In genomic region chr13:74144120-74144884, GRCm38 (mm10) we compare ENCODE assay signal across 27 mouse cellular contexts. TPM values are rescaled to one million over a fixed set of nuclear protein-coding genes. Genes with fewer than 3 reads are reported as not detected.
DNase-seq lines count a peak whose midpoint lies in the region; ATAC-seq and TF ChIP-seq lines count a peak whose summit lies in the region.
"Had no signal": no experiment of that assay in that cellular context is flagged by ENCODE, and none has a peak within 500 bp of the region (broad histone marks: within the 10 kb centered on the region; RNA-seq: fewer than 3 reads in every experiment).

No protein-coding gene starts in this region.

- H3K4me1 ChIP-seq in heart, embryonic 10.5 days, result peaks cover 4% of the 10 kb centered on the region; the same call in 1 of the 2 replicates
- no peaks in the 10 kb centered on the region; the same call in 1 of the 2 replicates for H3K4me1 ChIP-seq in heart, adult 2 months (ENCODE audit: control insufficient read depth, insufficient read depth, low read length)
- H3K4me1 ChIP-seq in kidney, adult 2 months (ENCODE audit: control insufficient read depth, insufficient read depth, low read length), result peaks cover 53% of the 10 kb centered on the region
- H3K4me1 ChIP-seq in kidney, postnatal 0 days (replicated peaks; ENCODE audit: insufficient read depth, low read length), result no peaks in the 10 kb centered on the region
- H3K4me1 ChIP-seq in hindbrain, embryonic 11.5 days (replicated peaks; ENCODE audit: control insufficient read depth, insufficient read depth, low read length), result no peaks in the 10 kb centered on the region
- H3K4me1 ChIP-seq: forebrain, embryonic 15.5 days; intestine, embryonic 15.5 days; limb, embryonic 13.5 days; midbrain, embryonic 12.5 days; neural tube, embryonic 15.5 days had no signal

- H3K27ac ChIP-seq in heart, embryonic 10.5 days, result peak overlapping the region; percentile 36; the same call in 1 of the 2 replicates
- H3K27ac ChIP-seq in heart, adult 2 months, result no peak overlapping the region
- peak overlapping the region; percentile 98 for H3K27ac ChIP-seq in kidney, adult 2 months (ENCODE audit: insufficient read depth, low read depth, low read length)
- H3K27ac ChIP-seq in kidney, postnatal 0 days, result peak overlapping the region; percentile 67
- no peak overlapping the region for H3K27ac ChIP-seq in hindbrain, embryonic 11.5 days (ENCODE audit: low read depth, low read length)
- H3K27ac ChIP-seq: forebrain, embryonic 15.5 days; intestine, embryonic 15.5 days; limb, embryonic 13.5 days; liver, embryonic 12.5 days; midbrain, embryonic 12.5 days; neural tube, embryonic 15.5 days had no signal

- no peaks in the 10 kb centered on the region for H3K36me3 ChIP-seq in heart, embryonic 10.5 days
- no peaks in the 10 kb centered on the region for H3K36me3 ChIP-seq in heart, adult 2 months (ENCODE audit: control insufficient read depth, insufficient read depth, low read length)
- no peaks in the 10 kb centered on the region; the same call in 1 of the 2 replicates for H3K36me3 ChIP-seq in kidney, adult 2 months (ENCODE audit: control insufficient read depth, insufficient read depth, low read length)
- H3K36me3 ChIP-seq in kidney, postnatal 0 days (ENCODE audit: insufficient read depth, low read length), result no peaks in the 10 kb centered on the region
- no peaks in the 10 kb centered on the region for H3K36me3 ChIP-seq in splenic B cell, adult 2 months (ENCODE audit: control insufficient read depth, insufficient read depth, low read length, poor library complexity, severe bottlenecking)
- no peaks in the 10 kb centered on the region for H3K36me3 ChIP-seq in hindbrain, embryonic 11.5 days (ENCODE audit: control insufficient read depth, insufficient read depth, low read length)
- H3K36me3 ChIP-seq: forebrain, embryonic 15.5 days; intestine, embryonic 15.5 days; limb, embryonic 13.5 days; liver, embryonic 12.5 days; midbrain, embryonic 12.5 days; neural tube, embryonic 15.5 days had no signal

- intact Hi-C loops in heart, adult 2 months (cut with DNase I), result no loop called here

- H3K9ac ChIP-seq in heart, adult 2 months (ENCODE audit: low read depth, low read length), result no peak overlapping the region
- no peak overlapping the region for H3K9ac ChIP-seq in kidney, postnatal 0 days (ENCODE audit: low read depth, low read length)
- no peak overlapping the region for H3K9ac ChIP-seq in hindbrain, embryonic 11.5 days (ENCODE audit: low read depth, low read length)
- H3K9ac ChIP-seq: forebrain, embryonic 15.5 days; intestine, embryonic 15.5 days; limb, embryonic 13.5 days; liver, embryonic 12.5 days; midbrain, embryonic 12.5 days; neural tube, embryonic 15.5 days had no signal

- no peak for TF ChIP-seq POLR2A in heart, adult 2 months (IDR thresholded peaks at IDR 0.05; ENCODE audit: insufficient read depth, low read depth, low read length)
- TF ChIP-seq POLR2A in kidney, adult 2 months (IDR thresholded peaks at IDR 0.05; ENCODE audit: low read depth, low read length), result no peak

- no peak for TF ChIP-seq EP300 in heart, adult 2 months (IDR thresholded peaks at IDR 0.05; ENCODE audit: insufficient read depth, low read depth, low read length)

- H3K4me3 ChIP-seq in heart, embryonic 10.5 days, result no peak overlapping the region
- no peak overlapping the region for H3K4me3 ChIP-seq in heart, adult 2 months
- H3K4me3 ChIP-seq in kidney, adult 2 months (ENCODE audit: insufficient read depth, low read depth, low read length), result no peak overlapping the region
- H3K4me3 ChIP-seq in kidney, postnatal 0 days (replicated peaks; ENCODE audit: low read depth, low read length), result no peak overlapping the region
- H3K4me3 ChIP-seq in hindbrain, embryonic 11.5 days (ENCODE audit: low read depth, low read length), result no peak overlapping the region
- H3K4me3 ChIP-seq: forebrain, embryonic 15.5 days; intestine, embryonic 15.5 days; limb, embryonic 13.5 days; liver, embryonic 12.5 days; midbrain, embryonic 12.5 days; neural tube, embryonic 15.5 days had no signal

- no peak for DNase-seq in heart, embryonic 10.5 days (ENCODE audit: low spot score)
- no peak for DNase-seq in heart, adult 2 months
- peak; percentile 92 for DNase-seq in kidney, adult 2 months
- peak; percentile 47 for DNase-seq in kidney, postnatal 0 days (ENCODE audit: low spot score)
- DNase-seq in splenic B cell, adult 2 months (ENCODE audit: low read depth, low spot score), result peak; percentile 15
- DNase-seq in layer of hippocampus, adult 9-11 months, result no peak
- no peak for DNase-seq in hindbrain, embryonic 11.5 days (ENCODE audit: low spot score)
- DNase-seq in urinary bladder, postnatal 14 days (ENCODE audit: low spot score), result no peak
- DNase-seq: cerebellum, adult 11 months; cerebellum, adult 9-11 months; gastrocnemius, postnatal 14 days; heart, postnatal 4 days; lung, adult 2 months; lung, postnatal 14 days; right cerebral cortex, adult 18-20 months; right cerebral cortex, postnatal 4 days; thymus, adult 18-20 months; thymus, postnatal 36 days had no signal

- ATAC-seq in kidney, postnatal 0 days (replicated peaks; ENCODE audit: low FRiP score, low read depth), result peak; percentile 92
- no peak for ATAC-seq in hindbrain, embryonic 11.5 days (ENCODE audit: low FRiP score)
- ATAC-seq: forebrain, embryonic 15.5 days; hindbrain, embryonic 16.5 days; intestine, embryonic 15.5 days; liver, embryonic 12.5 days had no signal

- no peak overlapping the region for H3K4me2 ChIP-seq in kidney, postnatal 0 days (ENCODE audit: low read length)
- no peak overlapping the region for H3K4me2 ChIP-seq in hindbrain, embryonic 11.5 days (replicated peaks; ENCODE audit: low read depth, low read length)
- H3K4me2 ChIP-seq: forebrain, embryonic 15.5 days; intestine, embryonic 15.5 days; limb, embryonic 13.5 days; liver, embryonic 12.5 days; midbrain, embryonic 12.5 days; neural tube, embryonic 15.5 days had no signal

- no peaks in the 10 kb centered on the region for H3K79me2 ChIP-seq in heart, adult 2 months (replicated peaks; ENCODE audit: control insufficient read depth, insufficient read depth, low read length)

- 78% methylated on average over 7 of the region's 7 CpGs for WGBS in heart, embryonic 10.5 days
- WGBS in heart, adult 2 months, result 62% methylated on average over 7 of the region's 7 CpGs
- 27% methylated on average over 7 of the region's 7 CpGs for WGBS in kidney, adult 2 months
- 42% methylated on average over 7 of the region's 7 CpGs for WGBS in kidney, postnatal 0 days
- 83% methylated on average over 7 of the region's 7 CpGs for WGBS in hindbrain, embryonic 11.5 days

- H3K27me3 ChIP-seq in heart, embryonic 10.5 days (ENCODE audit: insufficient read depth, poor library complexity, severe bottlenecking), result no peaks in the 10 kb centered on the region
- H3K27me3 ChIP-seq in heart, adult 2 months (ENCODE audit: control insufficient read depth, insufficient read depth, low read length), result no peaks in the 10 kb centered on the region
- no peaks in the 10 kb centered on the region for H3K27me3 ChIP-seq in kidney, adult 2 months (replicated peaks; ENCODE audit: control insufficient read depth, insufficient read depth, low read length)
- no peaks in the 10 kb centered on the region for H3K27me3 ChIP-seq in kidney, postnatal 0 days (ENCODE audit: insufficient read depth, low read length)
- H3K27me3 ChIP-seq in splenic B cell, adult 2 months (ENCODE audit: control insufficient read depth, insufficient read depth, low read length, poor library complexity, severe bottlenecking), result no peaks in the 10 kb centered on the region
- no peaks in the 10 kb centered on the region for H3K27me3 ChIP-seq in hindbrain, embryonic 11.5 days (ENCODE audit: control insufficient read depth, insufficient read depth, low read length)
- H3K27me3 ChIP-seq: forebrain, embryonic 15.5 days; intestine, embryonic 15.5 days; limb, embryonic 13.5 days; liver, embryonic 12.5 days; midbrain, embryonic 12.5 days; neural tube, embryonic 15.5 days had no signal

- no peak for TF ChIP-seq CTCF in heart, adult 2 months (IDR thresholded peaks at IDR 0.05)
- no peak for TF ChIP-seq CTCF in kidney, adult 2 months (conservative IDR thresholded peaks at IDR 0.05; ENCODE audit: insufficient read depth, insufficient read length, low read depth, low read length)
- no peak for TF ChIP-seq CTCF in kidney, postnatal 0 days (IDR thresholded peaks at IDR 0.05; ENCODE audit: low read depth)

- no peaks in the 10 kb centered on the region for H3K9me3 ChIP-seq in heart, embryonic 10.5 days
- no peaks in the 10 kb centered on the region for H3K9me3 ChIP-seq in kidney, postnatal 0 days (replicated peaks; ENCODE audit: low read length)
- H3K9me3 ChIP-seq in hindbrain, embryonic 11.5 days (ENCODE audit: control insufficient read depth, low read length), result no peaks in the 10 kb centered on the region
- H3K9me3 ChIP-seq: forebrain, embryonic 15.5 days; intestine, embryonic 15.5 days; limb, embryonic 13.5 days; liver, embryonic 12.5 days; midbrain, embryonic 12.5 days; neural tube, embryonic 15.5 days had no signal

RNA-seq across cellular contexts. Expression of gene Slc9a3, which starts 23.0 kb away (rescaled TPM):
- 0.04 TPM in 1 of 2 replicates, not detected in the other for polyA plus RNA-seq in heart, embryonic 10.5 days (2016; fragmentation: Nextera tagmentation; extraction: Ambion mirVana)
- total RNA-seq in heart, adult 2 months (2021), result under 1 TPM; 0.21 to 0.48 TPM
- 0.47 and 0.51 TPM in 2 replicates for polyA plus RNA-seq in heart, adult 2 months (2012; rRNA removed)
- 76.3 and 90.9 TPM in 2 replicates for polyA plus RNA-seq in kidney, adult 2 months (2012; rRNA removed)
- 10.3 and 10.8 TPM in 2 replicates for polyA plus RNA-seq in kidney, postnatal 0 days (2015; fragmentation: Nextera tagmentation; extraction: Ambion mirVana)
- not detected in 2 replicates for polyA plus RNA-seq in hindbrain, embryonic 11.5 days (2014; fragmentation: Nextera tagmentation; extraction: Ambion mirVana)
- total RNA-seq: megakaryocyte, adult 5-6 weeks had no signal
- polyA plus RNA-seq: embryonic facial prominence, embryonic 14.5 days; forebrain, embryonic 15.5 days; limb, embryonic 13.5 days; liver, embryonic 12.5 days had no signal

Comparison
In these comparisons a context has a peak if more than half of its experiments do, and no peak if none do; other contexts are left out.
1. H3K27ac ChIP-seq: peak in heart, embryonic 10.5 days (single experiment), kidney, adult 2 months (single experiment) and kidney, postnatal 0 days (single experiment); none in heart, adult 2 months (single experiment) and hindbrain, embryonic 11.5 days (single experiment).
2. DNase-seq: peak in kidney, adult 2 months (single experiment), kidney, postnatal 0 days (single experiment) and splenic B cell, adult 2 months (single experiment); none in heart, embryonic 10.5 days (single experiment), heart, adult 2 months (0 of 2), layer of hippocampus, adult 9-11 months (single experiment), hindbrain, embryonic 11.5 days (single experiment) and urinary bladder, postnatal 14 days (single experiment).